Mouse (Mus musculus) MEL (cell line): ENCODE measurements around the gene Cst3.

Experiments used
- CTCF ChIP-seq, 3 experiments: IDR thresholded peaks in 2 of 3; conservative IDR thresholded peaks in 1 of 3; 2 replicates each; pipeline ENCODE4 v1.5.1; 2011 to 2012; ENCODE audit warnings: low read length in 3 of 3, low read depth in 2 of 3, mild to moderate bottlenecking in 2 of 3, improper control_type of control experiment in 1 of 3, inconsistent platforms in 1 of 3, mixed read lengths in 1 of 3, moderate library complexity in 1 of 3; ENCODE audit not compliant: control insufficient read depth in 1 of 3, insufficient read depth in 1 of 3, poor library complexity in 1 of 3, severe bottlenecking in 1 of 3
- GATA1 ChIP-seq: IDR thresholded peaks from 2 replicates; pipeline ENCODE4 v1.6.1; 2011; ENCODE audit warnings: low read depth, low read length, improper control_type of control experiment
- POLR2A ChIP-seq, 2 experiments: IDR thresholded peaks; 2 replicates each; pipeline ENCODE4 v1.6.1; 2011 to 2012; ENCODE audit warnings: low read length in 2 of 2, mild to moderate bottlenecking in 2 of 2, control low read depth in 1 of 2, improper control_type of control experiment in 1 of 2, low read depth in 1 of 2, moderate library complexity in 1 of 2; ENCODE audit not compliant: control insufficient read depth in 1 of 2, insufficient read depth in 1 of 2, poor library complexity in 1 of 2
- POLR2AphosphoS5 ChIP-seq: IDR thresholded peaks from 2 replicates; pipeline ENCODE4 v1.6.1; 2012; ENCODE audit warnings: low read depth, borderline replicate concordance, mild to moderate bottlenecking, inconsistent platforms, low read length, moderate library complexity, mixed read lengths

DNA sequence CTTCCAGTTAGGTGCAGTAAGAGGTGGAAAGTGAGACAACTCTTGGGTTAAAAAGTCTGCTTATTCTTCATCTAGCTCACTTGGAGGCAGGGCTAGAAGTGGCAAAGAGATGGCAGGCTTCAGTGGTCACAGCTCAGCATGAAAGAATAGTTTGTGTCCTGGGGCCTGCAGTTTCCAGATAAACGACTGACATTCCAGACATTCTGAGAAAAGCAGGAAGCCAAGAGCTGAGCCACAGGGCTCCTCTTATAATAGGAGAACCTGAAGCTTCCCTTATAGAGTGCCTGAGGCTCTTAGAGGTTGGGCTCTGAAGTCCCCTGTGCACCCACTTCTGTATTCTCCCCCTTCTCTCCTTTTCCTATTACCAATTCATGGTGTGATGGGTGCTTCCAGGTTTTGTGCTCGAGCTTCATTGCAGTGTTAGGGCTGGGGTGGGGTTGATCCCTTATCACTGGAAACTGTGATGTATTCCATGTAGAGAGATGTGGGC lies 3.2 kb upstream of the Cst3 start:
- TF ChIP-seq GATA1 (no peak), POLR2AphosphoS5 (no peak), CTCF (IDR thresholded peaks at IDR 0.05 in 2 of 3, conservative IDR thresholded peaks at IDR 0.05 in 1 of 3; ENCODE audit: control insufficient read depth in 1 of 3, insufficient read depth in 1 of 3, low read depth in 2 of 3, low read length in 3 of 3, poor library complexity in 1 of 3, severe bottlenecking in 1 of 3) (no peak), POLR2A (IDR thresholded peaks at IDR 0.05; ENCODE audit: control insufficient read depth in 1 of 2, insufficient read depth in 1 of 2, low read depth in 1 of 2, low read length in 2 of 2, poor library complexity in 1 of 2) (no peak)
